Mouse (Mus musculus) stomach, postnatal 0 days (tissue): ENCODE data around the gene Aldh3b3. TPM values are rescaled to one million over a fixed set of nuclear protein-coding genes. Genes with fewer than 3 reads are reported as not detected.
A peak's percentile ranks its signal among the peaks of the same experiment; 100 is the strongest.
"Not testable (repeated sequence)": the region's sequence is repeated elsewhere in the genome, so short reads cannot be mapped to it uniquely, and the experiment has no call there.

Experiments
- ATAC-seq: fragments of 200-750 bp; cut with Nextera tagmentation; 2 replicates; pipeline ENCODE4 v1.8.0; 2017; ENCODE audit not compliant: low FRiP score, low TSS enrichment
- DNase-seq: peaks from one replicate; pipeline ENCODE4 v3.0.0-alpha.2; 2016; ENCODE audit warnings: low spot score
- H3K27ac ChIP-seq: fragments of 300-500 bp; sonication (generic); replicated peaks from 2 replicates; pipeline ENCODE4 v1.5.1; 2014; ENCODE audit warnings: mild to moderate bottlenecking, control low read depth
- H3K27me3 ChIP-seq: fragments of 300-500 bp; sonication (generic); 2 replicates; pipeline ENCODE4 v1.6.1; 2014; ENCODE audit warnings: low read length; ENCODE audit not compliant: control insufficient read depth, insufficient read depth
- H3K36me3 ChIP-seq: fragments of 300-500 bp; sonication (generic); 2 replicates; pipeline ENCODE4 v1.6.1; 2014; ENCODE audit warnings: low read length, mixed read lengths; ENCODE audit not compliant: control insufficient read depth, insufficient read depth
- H3K4me1 ChIP-seq: fragments of 300-500 bp; sonication (generic); replicated peaks from 2 replicates; pipeline ENCODE4 v1.6.1; 2014; ENCODE audit warnings: antibody characterized with exemption; ENCODE audit not compliant: control insufficient read depth, insufficient read depth
- H3K4me2 ChIP-seq: fragments of 300-500 bp; sonication (generic); replicated peaks from 2 replicates; pipeline ENCODE4 v1.6.1; 2014; ENCODE audit warnings: low read depth, mild to moderate bottlenecking, control low read depth, moderate library complexity
- H3K4me3 ChIP-seq: fragments of 300-500 bp; sonication (generic); 2 replicates; pipeline ENCODE4 v1.5.1; 2014; ENCODE audit warnings: low read depth, low read length, control low read depth
- H3K9ac ChIP-seq: fragments of 300-500 bp; sonication (generic); 2 replicates; pipeline ENCODE4 v1.6.1; 2014; ENCODE audit warnings: mild to moderate bottlenecking, low read length, control low read depth, mixed read lengths
- H3K9me3 ChIP-seq: fragments of 300-500 bp; sonication (generic); 2 replicates; pipeline ENCODE4 v1.6.1; 2016; ENCODE audit warnings: low read length; ENCODE audit not compliant: control insufficient read depth
- CTCF ChIP-seq: IDR thresholded peaks from 2 replicates; pipeline ENCODE4 v1.5.1; 2016; ENCODE audit warnings: antibody characterized with exemption, low read depth, mild to moderate bottlenecking, moderate library complexity
- EP300 ChIP-seq: optimal IDR thresholded peaks from 2 replicates; pipeline ENCODE3; 2016; ENCODE audit warnings: antibody characterized with exemption
- WGBS: fragments of 180-500 bp; shearing (Covaris S2); extraction: QIAGEN DNeasy Blood & Tissue Kit; methylation state at CpG from one replicate; pipeline ENCODE4 v1.1.7; 2014; 5-methylcytosine and 5-hydroxymethylcytosine counted together
- polyA plus RNA-seq: library from polyadenylated mRNA; unstranded; fragments of >200 nt; fragmentation: Nextera tagmentation; extraction: Ambion mirVana; gene quantifications from 2 replicates; pipeline ENCODE4 v1.2.1, GENCODE M21; 2015

The Aldh3b3 gene
- polyA plus RNA-seq, 1 experiment from 2014 or later, result 1.1 TPM

DNA sequence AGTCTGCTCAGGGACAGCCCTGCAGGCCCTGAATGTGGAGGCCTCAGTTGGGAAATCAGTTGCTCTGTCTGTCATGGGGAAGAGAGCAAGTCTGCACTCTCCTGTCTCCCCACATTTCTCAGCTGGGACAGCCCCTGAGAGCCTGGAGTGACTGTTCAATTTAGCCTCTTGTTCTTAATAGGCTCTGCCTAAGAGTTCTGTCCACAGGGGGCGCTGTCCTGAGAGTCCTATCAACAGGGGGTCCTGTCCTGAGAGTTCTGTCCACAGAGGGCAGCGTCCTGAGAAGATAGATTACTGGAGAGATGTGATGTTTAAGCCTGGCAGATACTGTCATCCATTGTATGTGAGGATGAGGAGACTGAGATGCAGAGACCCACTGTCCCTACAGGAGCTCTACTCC is 4.0 kb downstream of the Aldh3b3 start:
- 28% methylated on average over 2 of the region's 2 CpGs for WGBS
- no peak for ATAC-seq

DNA sequence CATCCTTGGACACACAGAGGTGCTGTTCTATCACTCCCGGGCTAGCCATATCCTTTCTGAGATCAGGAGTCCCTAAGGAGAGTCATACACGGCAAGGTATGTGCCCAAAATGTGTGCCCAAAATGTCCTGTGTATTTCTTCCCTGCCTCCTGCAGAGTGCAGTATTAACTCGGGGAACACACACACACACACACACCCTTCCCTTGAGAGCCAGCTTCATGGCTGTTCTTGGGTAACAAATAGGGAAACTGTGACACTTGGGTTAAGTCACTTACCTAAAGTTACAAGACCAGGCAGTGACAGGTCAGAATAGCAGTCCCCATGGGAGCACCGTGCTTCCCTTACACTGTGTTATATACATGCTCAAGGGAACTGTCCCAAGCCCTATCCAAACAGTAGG is 5.6 kb downstream of the Aldh3b3 start:
- H3K27ac ChIP-seq, result no peak overlapping the region
- TF ChIP-seq EP300 (no peak), CTCF (peak; percentile 56)
- no peak for ATAC-seq

More for the DNA sequence above, 4.0 kb downstream of the Aldh3b3 start:
- TF ChIP-seq EP300 (no peak), CTCF (peak; percentile 57)
- no peaks in the 10 kb centered on the region for H3K9me3 ChIP-seq
- no peaks in the 10 kb centered on the region for H3K36me3 ChIP-seq
- H3K4me2 ChIP-seq, result no peak overlapping the region
- no peak overlapping the region for H3K4me3 ChIP-seq
- no peaks in the 10 kb centered on the region for H3K4me1 ChIP-seq
- peak; percentile 32 for DNase-seq
- no peak overlapping the region for H3K9ac ChIP-seq
- H3K27ac ChIP-seq, result no peak overlapping the region
- H3K27me3 ChIP-seq, result no peaks in the 10 kb centered on the region

DNA sequence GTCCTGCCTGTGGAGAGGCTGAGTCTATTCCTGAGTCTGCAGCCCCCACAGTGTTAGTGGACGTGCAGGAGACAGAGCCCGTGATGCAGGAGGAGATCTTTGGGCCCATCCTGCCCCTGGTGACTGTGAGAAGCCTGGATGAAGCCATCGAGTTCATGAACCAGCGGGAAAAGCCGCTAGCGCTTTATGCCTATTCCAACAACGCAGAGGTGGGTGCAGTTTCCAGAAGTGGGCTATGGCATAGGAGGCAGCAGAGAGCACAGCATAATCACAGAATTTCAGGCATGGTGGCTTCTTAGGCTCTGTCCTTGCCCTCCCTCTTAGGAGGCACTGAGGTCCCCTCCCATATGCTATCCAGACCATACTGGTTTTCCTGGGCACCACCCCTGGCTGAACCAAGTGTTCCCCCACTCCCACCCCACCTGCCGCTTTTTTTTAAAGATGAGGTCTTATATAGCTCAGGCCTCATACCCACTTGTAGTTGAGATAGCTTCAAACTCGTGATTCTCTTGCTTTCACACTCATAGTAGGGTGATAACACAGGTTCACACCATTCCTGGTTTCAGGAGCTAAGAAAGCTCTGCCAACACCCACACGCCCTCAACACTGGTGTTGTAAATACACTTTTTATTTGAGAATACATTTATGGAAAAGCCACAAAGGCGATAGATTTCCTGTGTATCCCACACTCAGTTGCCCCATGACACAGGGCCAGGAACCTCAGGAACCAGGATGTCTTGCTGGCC is 8.1 kb downstream of the Aldh3b3 start:
- Histone ChIP-seq H3K9me3 (no peaks in the 10 kb centered on the region), H3K27me3 (no peaks in the 10 kb centered on the region), H3K36me3 (no peaks in the 10 kb centered on the region), H3K9ac (no peak overlapping the region), H3K4me3 (no peak overlapping the region), H3K4me2 (no peak overlapping the region), H3K4me1 (no peaks in the 10 kb centered on the region; the same call in 1 of the 2 replicates), H3K27ac (no peak overlapping the region)
- DNase-seq (no peak), ATAC-seq (no peak)
- 70% methylated on average over 11 of the region's 11 CpGs for WGBS
- TF ChIP-seq EP300 (no peak), CTCF (peak; percentile 45)

More for the DNA sequence above, 5.6 kb downstream of the Aldh3b3 start:
- DNase-seq, result no peak
- Histone ChIP-seq H3K4me3 (no peak overlapping the region), H3K9ac (no peak overlapping the region), H3K4me1 (no peaks in the 10 kb centered on the region), H3K4me2 (no peak overlapping the region), H3K9me3 (no peaks in the 10 kb centered on the region), H3K27me3 (no peaks in the 10 kb centered on the region), H3K36me3 (no peaks in the 10 kb centered on the region)
- WGBS, result 67% methylated on average over 4 of the region's 4 CpGs

DNA sequence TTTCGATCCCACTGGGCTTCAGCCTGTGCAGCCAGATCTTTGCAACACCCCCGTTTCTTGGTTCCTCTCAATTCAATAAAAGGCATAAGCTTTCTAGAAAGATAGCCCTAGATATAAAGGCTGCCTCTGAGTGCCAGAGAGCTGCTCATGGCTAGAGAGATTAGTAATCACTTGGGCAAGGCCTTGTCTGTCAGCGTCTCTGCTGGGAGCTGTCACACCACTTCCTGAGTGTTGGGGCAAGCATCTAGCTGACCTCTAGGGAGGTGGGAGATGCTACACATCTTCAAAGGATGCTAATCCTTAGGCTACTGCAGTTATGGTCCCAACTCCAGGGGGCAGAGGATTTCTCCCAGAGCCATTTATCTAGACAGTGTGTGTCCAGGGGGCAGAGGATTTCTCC is 8.8 kb downstream of the Aldh3b3 start:
- Histone ChIP-seq H3K36me3 (no peaks in the 10 kb centered on the region), H3K4me1 (no peaks in the 10 kb centered on the region; the same call in 1 of the 2 replicates), H3K4me3 (no peak overlapping the region), H3K9me3 (no peaks in the 10 kb centered on the region), H3K4me2 (no peak overlapping the region), H3K27me3 (no peaks in the 10 kb centered on the region), H3K27ac (no peak overlapping the region), H3K9ac (no peak overlapping the region)
- DNase-seq (no peak), ATAC-seq (no peak)
- WGBS, result 44% methylated on average over 3 of the region's 3 CpGs
- no peak for TF ChIP-seq EP300
- no peak for TF ChIP-seq CTCF

DNA sequence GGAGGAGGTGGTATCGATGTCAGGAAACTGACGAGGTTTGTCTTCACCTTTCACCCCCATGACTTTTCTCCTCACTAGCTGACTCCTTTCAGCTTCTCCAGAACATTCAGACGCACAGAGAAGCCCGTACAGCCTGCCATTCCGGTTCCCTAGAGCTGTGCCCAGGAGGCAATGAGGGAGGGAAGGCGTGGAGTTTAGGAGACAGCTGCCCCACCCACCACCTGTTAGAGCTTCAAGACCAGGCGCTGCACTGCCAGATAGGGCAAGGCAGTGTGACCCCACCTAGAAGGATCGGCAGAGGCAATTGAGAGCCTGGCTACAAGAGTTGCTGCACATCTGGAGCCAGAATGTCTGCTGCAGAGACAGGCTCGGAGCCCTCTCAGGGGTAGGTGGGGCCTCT is 13.8 kb downstream of the Aldh3b3 start, which contains the start of gene Aldh3b2:
Gene Aldh3b2, plus strand, starts transcription at position 100 of the 400 bp plus-strand sequence.
- no peaks in the 10 kb centered on the region for H3K36me3 ChIP-seq
- H3K27ac ChIP-seq, result peak within 1 kb of the TSS; percentile 74
- no peaks in the 10 kb centered on the region for H3K27me3 ChIP-seq
- peak within 1 kb of the TSS; percentile 11; the same call in 1 of the 2 replicates for H3K4me2 ChIP-seq
- WGBS, result 20% methylated on average over 9 of the region's 9 CpGs
- TF ChIP-seq CTCF, result no peak
- TF ChIP-seq EP300, result peak; percentile 92
- H3K9ac ChIP-seq, result no peak within 1 kb of the TSS
- ATAC-seq (peak; percentile 78), DNase-seq (peak; percentile 83)
- peak within 1 kb of the TSS; percentile 4; the same call in 1 of the 2 replicates for H3K4me3 ChIP-seq
- no peaks in the 10 kb centered on the region for H3K9me3 ChIP-seq
- H3K4me1 ChIP-seq, result no peaks in the 10 kb centered on the region; the same call in 1 of the 2 replicates

DNA sequence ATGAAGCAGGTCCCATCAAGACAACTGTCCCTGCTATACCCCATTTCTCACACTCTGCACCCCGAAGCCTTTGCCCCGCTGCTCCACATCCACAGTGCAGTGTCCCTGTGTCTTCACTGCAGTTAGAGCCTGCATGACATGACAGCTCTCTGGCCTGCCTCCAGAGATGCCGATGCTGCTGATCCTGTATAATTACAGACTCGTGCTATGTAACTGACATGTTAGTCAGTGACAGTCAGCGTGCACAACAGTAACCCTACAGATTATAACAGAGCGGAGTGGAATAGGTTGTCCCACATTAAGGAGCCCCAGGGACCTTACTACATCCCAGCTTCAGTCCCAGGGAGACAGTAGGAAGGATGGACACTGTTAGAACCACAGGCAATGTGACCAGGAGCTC is 16.2 kb downstream of the Aldh3b3 start:
- 68% methylated on average over 6 of the region's 6 CpGs for WGBS
- H3K9me3 ChIP-seq, H3K4me3 ChIP-seq, H3K27ac ChIP-seq, H3K4me1 ChIP-seq, H3K9ac ChIP-seq, ATAC-seq, H3K27me3 ChIP-seq, H3K4me2 ChIP-seq, H3K36me3 ChIP-seq, DNase-seq: not testable (repeated sequence)
